Mouse (Mus musculus) embryo, embryonic 11.5 days (tissue): ENCODE measurements around the gene F12.
"Not testable (repeated sequence)": the region's sequence is repeated elsewhere in the genome, so short reads cannot be mapped to it uniquely, and the experiment has no call there.

Experiments
- DNase-seq: peaks from one replicate; pipeline ENCODE4 v3.0.0-alpha.2; 2012; ENCODE audit warnings: low read depth, low spot score

F12 gene

DNA sequence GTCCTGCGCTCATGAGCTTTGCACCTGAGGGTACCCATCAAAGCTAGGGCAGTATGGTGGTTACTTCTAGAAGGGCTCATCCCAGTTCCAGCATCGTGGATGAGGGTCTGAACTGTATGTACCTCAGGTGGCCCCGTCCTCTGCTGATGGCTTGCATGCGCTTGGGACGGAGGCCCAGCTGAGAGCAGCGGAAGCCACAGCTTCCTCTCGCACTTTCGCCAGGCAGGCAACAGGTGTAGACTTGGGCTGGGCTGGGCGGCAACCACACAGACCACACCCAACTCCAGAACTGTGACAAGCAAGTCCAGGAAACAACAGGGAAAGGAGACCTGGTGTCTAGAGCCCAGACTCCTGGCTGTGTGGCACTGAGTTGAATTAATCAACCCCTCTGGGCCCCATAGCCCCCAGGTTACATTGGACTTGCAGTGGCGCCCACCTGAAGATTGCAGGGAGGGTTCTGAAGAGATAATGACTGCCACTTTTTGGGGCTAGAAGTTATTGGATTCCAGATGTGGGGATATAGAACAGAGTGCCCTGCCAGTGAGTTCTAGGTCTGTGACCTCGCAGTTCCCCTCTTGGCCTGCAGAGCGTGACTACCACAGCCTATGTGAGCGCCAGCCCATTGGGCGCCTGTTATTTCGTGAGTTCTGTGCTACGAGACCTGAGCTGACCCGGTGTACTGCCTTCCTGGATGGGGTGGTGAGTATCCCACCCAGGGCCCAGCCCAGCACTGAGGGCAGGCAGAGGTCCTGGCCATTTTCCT, 23.3 kb upstream of the F12 start:
- DNase-seq, result no peak

DNA sequence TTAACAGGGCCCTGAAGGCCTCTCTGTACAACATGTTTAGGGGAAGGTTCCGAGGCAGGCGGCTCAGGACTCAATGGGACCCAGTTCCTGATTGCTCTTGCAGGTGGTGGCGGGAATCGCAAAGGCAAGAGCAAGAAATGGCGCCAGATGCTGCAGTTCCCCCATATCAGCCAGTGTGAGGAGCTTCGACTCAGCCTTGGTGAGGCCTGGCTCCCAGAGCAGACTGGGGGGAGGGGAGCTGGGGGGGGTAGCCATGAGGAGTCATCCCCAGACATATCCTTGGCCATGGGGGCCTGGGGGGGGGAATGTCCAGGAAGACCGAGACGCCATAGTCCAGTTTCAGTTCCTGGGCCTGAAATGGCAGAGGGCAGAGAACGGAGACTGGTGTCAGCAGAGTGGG, 22.6 kb upstream of the F12 start:
- no peak for DNase-seq

DNA sequence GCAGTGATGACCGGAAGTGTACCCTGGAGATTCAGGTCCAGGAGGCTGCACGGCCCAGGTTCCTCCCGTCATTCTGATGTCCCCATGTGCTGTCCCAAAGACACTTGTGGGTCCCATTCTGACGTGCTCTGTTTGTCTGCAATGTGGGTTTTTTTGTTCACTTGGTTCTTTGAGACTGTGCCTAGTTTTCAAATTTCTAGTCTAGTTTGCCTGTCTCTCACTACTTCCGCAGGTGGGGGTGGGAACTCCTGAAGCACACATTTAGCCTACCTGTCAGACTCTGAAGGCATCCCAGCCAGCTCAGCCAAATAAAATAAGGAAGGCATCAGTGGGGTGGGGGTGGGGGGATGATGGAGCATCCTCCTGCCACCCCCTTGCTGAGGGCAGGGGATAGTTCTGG, 21.5 kb upstream of the F12 start:
- DNase-seq, result no peak

DNA sequence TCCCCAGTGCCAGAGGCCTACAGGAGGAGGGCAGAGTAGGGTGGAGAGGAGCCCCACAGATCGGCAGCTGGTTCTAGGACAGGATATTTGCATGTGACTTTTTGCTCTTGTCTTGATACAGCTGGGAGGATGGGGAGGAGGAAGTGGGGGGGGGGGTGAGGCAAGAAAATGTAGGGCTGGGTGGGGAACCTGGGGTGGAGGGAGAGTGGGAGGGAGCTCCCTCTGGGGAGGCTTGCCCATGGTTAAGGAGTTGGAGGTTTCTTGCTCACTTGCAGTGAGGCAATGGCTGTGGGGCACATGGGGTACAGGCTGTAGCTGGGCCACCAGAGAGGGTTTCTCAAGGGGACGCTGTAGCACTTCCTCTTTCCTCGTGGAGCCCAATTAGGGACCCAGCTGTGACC, 20.9 kb upstream of the F12 start:
- no peak for DNase-seq

DNA sequence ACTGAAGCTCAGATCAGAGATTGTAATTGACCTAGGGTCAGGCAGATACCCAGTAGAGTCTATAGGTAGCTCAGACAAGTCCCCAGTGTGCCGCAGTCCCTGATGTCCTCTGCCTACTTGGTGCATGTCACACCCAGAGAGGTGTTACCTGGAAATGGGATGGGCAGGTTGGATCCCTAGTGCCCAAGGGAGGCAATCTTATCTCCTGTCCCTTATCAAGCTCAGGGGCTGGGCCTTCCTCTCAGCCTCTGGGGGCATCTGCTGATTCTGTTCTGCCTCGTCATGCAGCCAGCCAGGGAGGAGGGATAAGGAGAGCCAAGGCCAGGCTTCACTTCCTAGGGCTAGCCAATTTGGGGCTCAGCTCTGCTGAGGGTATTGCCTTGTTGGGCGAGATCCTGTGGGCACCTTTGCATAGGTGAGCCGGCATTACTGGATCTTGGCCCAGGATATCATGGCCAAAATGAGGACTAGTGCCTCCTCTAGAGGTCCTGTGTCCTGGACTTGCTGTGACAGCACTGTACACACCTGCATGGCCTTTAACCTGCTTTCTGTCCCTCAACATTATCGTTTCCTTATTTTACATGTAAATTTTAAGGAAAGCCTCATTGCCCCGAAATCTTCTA, 20.0 kb upstream of the F12 start:
- no peak for DNase-seq

DNA sequence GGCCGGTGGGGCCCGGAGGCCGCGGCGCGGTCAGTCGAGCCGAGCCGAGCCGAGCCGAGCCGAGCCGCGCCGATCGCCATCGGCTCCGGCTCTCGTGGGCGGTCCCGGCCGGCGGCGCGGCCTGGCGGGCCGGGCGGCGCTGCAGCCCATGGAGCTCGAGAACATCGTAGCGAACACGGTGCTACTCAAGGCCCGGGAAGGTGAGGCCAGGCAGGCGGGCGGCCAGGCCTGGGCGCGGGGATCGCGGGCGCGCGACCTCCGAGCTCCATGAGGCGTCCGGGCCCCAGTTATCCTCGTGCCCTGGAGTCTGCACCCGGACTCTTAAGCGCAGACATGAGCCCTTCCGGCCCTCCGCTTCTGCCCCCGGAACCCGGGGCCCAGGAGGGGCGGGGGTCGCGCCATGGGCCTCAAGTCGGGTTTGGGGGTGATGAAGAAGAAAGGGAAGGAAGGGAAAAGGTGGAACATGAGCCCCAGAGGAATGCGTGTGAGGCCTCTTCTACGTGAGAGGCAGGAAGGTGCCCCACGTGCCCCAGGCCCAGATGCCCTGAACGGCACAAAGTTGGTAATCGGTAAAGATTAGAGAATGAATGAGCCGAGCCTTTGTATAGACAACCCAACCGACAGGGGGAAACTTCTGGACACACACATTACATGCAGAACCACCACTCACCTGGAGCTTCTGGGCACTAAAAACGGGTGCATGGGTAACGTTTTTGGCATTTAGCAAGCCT, 18.9 kb upstream of the F12 start:
- peak; percentile 40 for DNase-seq

DNA sequence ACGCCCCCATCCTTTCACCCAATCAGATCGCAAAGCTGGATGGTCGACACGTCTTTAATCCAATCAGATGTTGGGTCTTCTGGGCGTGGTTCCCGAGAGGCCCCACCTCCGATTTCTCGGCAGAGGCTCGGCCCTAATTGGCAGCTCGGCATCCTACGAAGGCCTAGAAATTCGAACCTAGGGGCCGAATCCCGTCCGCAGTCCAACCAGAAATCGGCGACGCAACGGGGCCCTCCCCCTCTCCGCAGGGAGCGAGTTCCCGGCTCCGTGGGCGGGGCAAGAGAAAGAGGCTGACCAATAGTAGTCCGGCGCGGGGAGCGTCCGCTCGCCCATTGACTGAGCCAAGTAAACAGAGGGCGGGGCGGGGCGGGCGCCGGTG, 18.3 kb upstream of the F12 start, which contains the start of gene Grk6:
TSS of gene Grk6 (plus strand) at position 136 of the 379 bp plus-strand sequence.
- DNase-seq, result peak; percentile 97

DNA sequence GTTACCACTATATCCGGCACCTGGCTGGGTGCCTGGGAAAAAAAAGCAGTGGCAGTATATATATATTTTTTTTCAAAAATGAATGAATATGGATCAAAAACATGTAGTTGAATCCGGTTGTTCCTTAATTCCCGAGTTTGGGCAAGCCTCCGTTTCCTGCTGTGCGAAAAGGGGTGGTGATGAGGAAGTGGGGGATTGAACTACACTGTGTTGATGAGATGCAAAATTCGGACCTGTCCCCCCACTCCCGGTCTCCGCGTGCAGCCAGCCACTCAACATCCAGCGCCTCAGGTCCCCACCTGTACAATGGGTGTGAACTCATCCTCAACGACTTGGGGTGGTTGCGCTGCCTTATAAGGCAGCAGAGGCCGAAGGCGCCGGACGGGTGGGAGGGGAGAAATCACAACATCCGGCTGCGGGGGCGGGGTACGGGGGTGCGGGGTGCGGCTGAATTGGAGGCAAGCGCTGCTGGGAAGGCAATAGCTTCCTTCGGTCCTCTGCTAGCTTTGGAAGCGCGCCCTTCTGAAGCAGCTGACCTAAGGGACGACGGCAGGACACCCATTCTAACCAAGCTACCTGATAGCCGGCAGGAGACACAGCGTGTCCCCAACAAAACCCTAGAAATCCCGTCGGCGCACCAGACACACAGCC, 17.8 kb upstream of the F12 start:
- DNase-seq, result no peak

DNA sequence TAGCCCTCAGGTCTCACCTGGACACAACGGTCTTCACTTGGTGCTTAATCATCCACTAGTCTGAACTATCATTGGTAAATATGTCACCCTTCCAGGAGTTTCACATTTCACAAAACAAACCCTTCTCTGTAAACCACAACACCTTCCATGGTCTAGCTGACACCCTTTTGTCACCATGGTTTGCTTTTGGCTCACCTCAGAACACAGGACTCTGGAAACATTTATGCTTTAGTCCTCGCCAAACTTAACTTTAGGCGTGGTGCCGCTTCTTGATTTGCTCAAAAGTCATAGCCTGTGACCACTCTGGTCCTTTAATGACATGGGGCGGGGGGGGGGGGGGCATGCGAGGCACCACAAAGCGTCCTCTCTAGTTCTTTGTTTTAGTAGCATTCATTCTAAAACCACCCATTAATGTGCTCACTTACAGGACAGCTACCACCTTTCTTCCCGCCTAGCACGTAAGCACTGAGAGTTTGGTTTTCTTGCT, 17.2 kb upstream of the F12 start:
- DNase-seq, result no peak

DNA sequence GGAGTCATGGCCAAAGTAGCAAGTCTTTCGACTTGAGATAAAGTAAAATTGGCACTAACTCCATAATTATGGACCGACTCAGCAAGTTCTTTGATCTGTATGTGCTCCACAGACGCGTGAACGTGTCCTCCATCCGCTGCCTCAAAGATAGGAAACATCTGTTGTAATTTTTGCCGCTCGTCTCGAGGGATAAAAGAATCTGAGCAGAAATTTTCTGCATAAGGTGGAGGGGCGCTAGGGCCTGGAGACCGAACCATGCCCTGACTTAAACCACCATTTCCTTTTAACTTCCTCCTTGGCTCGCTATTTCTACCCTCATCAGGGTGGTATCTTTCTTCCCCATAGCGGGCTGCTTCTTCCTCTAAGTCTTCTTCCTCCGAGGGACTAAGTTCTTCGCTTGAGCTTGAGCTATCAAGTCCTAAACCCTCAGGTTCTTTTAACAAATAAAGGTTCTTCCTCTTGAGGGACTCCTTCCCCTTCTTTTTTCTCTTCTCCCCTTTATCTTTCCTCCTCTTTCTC, 10.6 kb upstream of the F12 start:
- DNase-seq, result not testable (repeated sequence)

DNA sequence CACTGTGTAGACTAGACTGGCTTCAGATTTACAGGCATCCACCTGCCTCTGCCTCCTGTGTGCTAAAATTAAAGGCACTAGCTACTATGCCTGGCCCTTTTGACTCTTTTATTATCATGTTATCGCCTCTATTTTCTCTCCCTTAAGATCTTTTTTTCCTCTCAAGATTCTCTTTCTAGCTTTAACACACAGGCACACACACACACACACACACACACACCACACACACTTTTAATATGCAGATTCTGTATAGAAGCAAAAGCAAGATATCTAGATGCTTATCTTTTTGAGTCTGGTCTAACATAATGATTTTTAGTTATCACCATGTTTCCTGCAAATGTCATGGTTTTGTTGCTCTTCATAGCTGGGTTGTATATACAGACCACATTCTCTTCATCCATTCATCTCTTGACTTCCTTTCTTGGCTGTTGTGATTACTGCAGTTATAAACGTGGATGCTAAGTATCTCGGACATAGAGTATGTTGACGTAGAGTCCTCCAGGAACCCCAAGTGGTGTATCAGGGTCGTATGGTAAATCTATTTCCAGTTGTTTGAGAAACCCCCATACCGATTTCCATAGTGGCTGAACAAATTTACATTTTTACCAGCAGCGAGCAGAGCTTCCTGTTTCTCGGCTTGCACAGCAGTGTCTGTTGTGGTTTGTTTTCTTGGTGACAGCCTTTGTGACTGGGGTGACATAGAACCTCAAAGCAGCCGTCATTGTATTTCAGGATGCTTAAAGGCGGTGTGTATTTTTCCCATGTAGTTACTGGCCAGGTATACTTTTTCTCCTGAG, 5.5 kb upstream of the F12 start:
- DNase-seq, result no peak

DNA sequence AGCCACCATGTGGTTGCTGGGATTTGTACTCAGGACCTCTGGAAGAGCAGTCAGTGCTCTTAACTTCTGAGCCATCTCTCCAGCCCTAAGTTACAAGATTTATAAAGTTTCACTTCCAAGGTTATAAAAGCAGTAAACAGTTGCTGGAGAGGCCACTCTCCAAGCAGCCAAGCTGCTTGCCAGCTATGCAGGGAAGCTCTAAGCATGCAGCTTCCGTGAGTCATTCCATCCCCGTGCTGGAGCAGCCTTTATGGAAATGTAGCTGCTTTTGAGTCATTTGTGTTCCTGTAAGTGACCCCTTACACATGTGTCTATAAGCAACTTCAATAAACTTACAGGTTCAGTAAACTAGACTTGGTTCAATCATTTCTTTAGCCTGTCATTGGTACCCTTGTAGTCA, 4.0 kb upstream of the F12 start:
- DNase-seq, result no peak

DNA sequence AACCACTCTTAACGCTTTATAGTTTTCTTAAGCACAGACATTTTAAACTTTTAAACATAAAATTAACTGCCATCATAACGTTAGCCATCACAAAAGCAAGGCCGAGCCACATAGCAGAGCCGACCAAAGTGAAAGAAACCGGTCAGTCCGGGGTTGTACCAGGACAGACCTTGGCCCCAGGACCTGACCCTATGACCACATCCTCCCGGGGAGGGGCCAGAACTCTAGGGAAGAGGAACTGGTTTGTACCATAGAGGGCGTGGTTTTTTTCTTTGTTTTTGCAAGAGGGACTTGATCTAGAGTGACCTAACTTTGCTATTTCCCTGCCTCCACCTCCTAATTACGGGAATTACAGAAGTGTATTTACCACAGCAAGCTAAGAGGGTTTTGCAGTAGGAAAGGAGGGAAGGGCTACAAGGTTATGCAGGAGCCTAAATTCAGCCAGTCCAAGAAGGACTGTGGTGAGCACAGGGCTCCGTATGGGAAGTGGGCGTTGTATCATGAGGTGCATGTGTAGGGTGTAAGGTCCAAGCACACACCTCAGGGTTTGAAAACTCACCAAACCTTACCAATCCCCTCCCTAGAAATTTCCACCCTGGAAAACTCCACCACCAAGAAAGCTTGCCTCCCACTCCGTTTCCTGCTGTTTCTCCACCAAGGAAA, 2.8 kb upstream of the F12 start:
- no peak for DNase-seq

DNA sequence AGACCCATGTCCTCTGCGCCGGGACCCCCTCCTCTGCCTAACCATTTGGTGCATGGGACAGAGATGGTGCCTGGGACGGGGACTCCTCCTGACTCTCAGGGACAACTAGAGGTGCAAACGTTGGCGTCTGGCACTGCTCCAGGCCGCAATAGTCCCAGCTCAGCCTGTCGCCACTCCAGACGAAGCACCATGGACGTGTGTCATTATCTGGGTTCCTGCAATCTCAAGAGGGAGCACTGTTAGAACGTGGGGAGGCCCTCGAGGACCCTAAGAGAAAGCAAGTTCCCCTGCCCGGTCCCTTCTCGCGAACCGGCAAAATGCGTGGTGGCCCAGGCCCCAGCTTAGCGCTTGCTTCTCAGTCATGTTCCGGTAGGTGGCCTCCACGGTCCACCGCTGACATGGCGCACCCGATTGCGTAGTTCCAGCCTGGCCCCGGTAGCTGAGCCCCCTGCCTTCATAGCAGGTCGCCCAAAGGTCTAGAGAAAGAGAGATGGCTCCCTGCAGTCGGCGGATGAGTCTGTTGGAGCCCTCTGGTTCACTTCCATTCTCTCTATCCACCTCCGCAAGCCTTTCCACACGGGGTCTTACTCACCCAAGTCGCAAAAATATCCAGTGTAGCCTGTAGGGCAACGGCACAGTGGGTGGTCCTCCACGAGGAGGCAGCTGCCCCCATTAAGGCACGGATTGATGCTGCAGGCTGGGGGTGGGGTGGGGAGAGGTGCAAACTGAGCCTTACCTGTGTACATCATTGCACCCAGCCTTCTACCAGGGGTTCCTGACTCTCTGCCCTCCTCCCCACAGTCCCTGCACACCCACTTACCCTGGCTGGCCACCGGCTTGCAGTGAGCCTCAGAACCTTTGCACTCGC, 5.4 kb downstream of the F12 start:
- DNase-seq, result no peak

DNA sequence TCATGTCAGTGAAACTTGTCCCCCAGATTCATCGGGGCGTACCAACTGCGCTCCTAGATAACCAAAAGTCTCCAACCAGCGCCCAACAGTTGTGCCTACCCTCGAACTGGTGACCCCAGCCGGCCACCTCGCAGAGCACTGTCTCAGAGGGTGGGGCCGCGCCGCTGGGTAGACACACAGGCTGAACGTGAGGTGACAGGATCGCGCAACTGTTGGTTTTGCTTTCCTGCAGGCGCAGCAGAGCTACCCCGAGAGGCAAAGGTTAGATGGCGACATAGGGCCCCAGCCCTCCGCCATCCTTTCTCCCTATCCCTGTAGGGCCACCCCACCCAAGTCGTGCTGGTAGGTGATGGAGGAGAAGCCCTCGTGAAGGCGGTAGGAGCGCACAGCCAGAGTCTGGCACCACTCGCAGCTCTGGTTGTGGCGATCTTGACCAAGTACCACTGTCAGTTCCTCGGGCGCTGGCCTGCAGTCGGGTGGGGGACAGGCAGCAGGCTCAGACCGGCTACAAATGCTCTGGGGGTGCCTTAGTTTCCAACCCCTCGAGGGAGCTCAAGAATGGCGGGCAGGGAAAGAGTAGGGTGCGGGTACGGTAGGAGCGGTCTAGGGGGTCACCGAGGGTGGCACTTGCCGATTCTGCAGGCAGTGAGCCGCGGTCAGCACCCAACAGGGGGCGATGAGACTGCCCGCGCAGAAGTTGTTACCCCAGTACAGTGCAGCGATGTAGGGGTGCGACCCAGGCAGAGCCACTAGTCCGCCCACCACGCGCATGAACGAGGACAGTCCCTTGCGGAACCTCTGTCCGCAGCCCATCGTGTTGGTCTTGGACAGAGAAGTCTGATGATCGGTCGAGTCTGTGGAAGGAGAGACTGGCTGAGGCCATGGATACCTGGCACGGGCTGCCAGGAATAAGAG, 6.3 kb downstream of the F12 start:
- no peak for DNase-seq

DNA sequence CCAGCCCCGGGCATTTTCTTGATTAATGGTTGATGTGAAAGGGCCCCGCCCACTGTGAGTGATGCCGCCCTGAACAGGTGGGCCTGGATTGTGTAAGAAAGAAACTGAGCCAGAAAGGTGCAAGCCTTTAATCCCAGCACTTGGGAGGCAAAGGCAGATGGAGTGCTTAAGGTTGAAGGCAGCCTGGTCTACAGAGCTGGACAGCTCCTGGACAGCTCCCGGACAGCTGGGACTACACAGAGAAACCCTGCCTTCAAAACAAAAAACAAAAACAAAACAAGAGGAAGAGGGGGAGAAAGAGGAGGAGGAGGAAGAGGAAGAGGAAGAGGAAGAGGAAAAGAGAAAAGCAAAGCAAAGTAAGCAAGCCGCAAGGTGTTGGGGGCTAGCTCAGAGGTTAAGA, 7.5 kb downstream of the F12 start:
- DNase-seq, result no peak

DNA sequence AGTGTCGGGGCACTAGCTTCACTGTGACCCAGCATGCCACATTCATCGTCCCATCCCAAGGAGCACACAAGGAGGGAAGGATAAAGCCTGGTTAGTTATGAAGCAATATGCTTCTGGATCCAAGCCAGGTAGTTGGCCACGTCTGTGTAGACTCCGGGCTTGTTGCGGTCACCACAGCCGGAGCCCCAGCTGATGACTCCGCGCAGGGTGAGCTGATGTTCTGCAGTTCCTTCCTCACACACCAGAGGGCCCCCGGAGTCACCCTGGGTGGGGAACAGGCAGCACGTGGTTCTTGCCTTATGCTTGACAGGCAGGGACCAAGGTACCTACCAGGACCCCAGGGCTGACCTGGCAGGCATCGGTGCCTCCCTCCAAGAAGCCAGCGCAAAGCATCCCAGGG, 8.6 kb downstream of the F12 start:
- DNase-seq, result peak; percentile 62

DNA sequence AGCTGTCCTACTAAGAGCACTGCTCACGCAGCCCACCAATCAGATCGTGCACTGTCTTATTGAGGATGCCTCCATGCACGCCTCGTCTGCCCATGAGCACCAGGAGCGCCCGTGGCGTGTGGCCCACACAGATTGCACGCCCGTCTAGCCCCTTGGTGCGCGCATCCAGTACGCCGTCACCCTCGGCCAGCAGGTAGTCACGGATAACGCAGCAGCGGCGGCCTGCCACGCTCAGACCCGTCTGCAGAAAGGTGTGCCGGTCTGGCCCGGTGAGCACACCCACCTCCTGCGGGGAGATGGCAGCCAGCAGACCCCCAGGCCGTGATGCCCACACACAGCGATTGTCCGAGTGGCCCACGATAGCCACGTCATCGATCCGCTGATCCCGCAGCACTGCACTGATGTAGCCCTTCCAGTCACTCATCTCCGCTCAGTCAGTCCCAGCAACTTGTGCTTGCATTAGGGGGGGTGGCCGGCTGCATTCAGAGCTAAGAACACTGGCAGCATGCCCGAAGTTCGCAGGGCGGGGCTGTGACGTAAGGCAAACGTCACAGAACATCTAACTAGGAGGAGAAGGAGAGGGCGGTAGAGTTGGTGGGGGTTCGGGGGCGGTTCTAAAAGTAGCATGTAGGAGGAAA, 11.7 kb downstream of the F12 start, which contains the start of gene Pfn3:
TSS of gene Pfn3 (minus strand) at position 490 of the 638 bp plus-strand sequence.
- peak; percentile 59 for DNase-seq
